Mouse (Mus musculus): ENCODE results near the gene Nck2.

DNA sequence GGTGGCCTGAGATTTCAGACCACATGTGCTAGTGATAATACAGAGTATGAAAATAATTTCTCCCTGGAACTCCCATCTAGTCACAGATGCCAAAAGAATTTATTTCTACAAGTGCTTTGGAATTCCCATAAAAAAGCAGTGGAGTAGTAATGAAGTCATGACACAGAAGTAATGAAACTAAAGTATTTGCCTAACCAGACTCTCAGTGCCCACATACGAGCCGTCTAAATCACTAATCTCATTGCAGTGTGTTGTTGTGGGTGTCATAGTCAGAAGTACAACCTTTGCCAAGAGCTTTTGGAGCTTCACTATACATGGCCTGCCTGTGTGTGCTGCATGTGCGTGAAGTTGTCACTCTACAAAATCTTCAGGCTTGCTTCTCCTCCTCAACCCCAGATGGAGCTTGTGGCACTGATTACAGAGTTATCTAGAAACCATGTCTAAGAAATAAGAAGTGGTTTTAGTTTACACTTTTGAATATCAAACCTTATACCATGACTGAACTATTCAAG lies 130.5 kb downstream of the Nck2 start:
- no peak for TF ChIP-seq FLI1 (IDR thresholded peaks at IDR 0.05; ENCODE audit: low read length)
- TF ChIP-seq GATA1 (IDR thresholded peaks at IDR 0.05; ENCODE audit: borderline replicate concordance, low read length) = no peak

Measured in megakaryocyte, embryonic 14.5 days (primary cell).